Mouse (Mus musculus) testis, adult 2 months (tissue): Measurements from ENCODE around the gene Zfp661.

Experiments used
- CTCF ChIP-seq: fragments of 200-500 bp; IDR thresholded peaks from 2 replicates; pipeline ENCODE4 v1.5.1; 2012; ENCODE audit warnings: low read depth, mild to moderate bottlenecking, inconsistent platforms, low read length, moderate library complexity; ENCODE audit not compliant: control insufficient read depth, insufficient read depth, insufficient replicate concordance
- POLR2A ChIP-seq: fragments of 200-500 bp; IDR thresholded peaks from 2 replicates; pipeline ENCODE4 v1.6.1; 2012; ENCODE audit warnings: low read depth, mild to moderate bottlenecking, inconsistent platforms, low read length, moderate library complexity; ENCODE audit not compliant: control insufficient read depth

- TF ChIP-seq POLR2A (no peak), CTCF (no peak)
Measured at GRCm38 (mm10) chr2:127551078-127551477, 35.8 kb downstream of the Zfp661 start.
